In the genomic region with DNA sequence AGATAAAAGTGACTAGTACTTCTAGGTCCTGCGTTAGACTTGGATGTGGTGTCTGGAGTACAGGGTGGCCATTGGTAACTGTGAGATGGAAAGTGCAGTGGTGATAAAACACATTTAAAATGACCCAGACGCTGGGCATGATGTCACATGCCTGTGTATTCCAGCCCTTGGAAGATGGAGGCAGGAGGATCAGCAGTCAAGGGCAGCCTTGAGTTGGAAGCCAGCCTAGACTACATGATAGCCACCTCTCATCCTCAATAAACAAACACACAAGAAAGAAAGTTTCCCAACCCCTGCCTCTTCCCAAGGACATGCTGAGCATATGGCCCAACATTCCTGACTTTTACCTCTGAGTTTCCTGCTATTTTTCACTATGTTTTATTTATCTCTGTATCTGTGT, we compare ENCODE assay signal across 16 mouse cellular contexts.
"Had no signal": no experiment of that assay in that cellular context is flagged by ENCODE, and none has a peak within 500 bp of the region (broad histone marks: within the 10 kb centered on the region; RNA-seq: fewer than 3 reads in every experiment).

No protein-coding gene starts in this region.

- H3K4me1 ChIP-seq: limb, embryonic 12.5 days; lung, embryonic 15.5 days; midbrain, embryonic 15.5 days; neural tube, embryonic 12.5 days had no signal

- DNase-seq: kidney, adult 18-20 months; kidney, postnatal 10 days; kidney, postnatal 4 days; liver, embryonic 13.5 days; liver, postnatal 0 days; lung, postnatal 14 days; thymus, postnatal 4 days had no signal

- H3K4me3 ChIP-seq: layer of hippocampus, adult 2 months; limb, embryonic 12.5 days; liver, embryonic 13.5 days; lung, embryonic 15.5 days; megakaryocyte, embryonic 14.5 days; midbrain, embryonic 15.5 days; neural tube, embryonic 12.5 days had no signal

- H3K36me3 ChIP-seq: limb, embryonic 12.5 days; liver, embryonic 13.5 days; lung, embryonic 15.5 days; midbrain, embryonic 15.5 days; neural tube, embryonic 12.5 days had no signal

- H3K4me2 ChIP-seq: limb, embryonic 12.5 days; liver, embryonic 13.5 days; lung, embryonic 15.5 days; midbrain, embryonic 11.5 days; midbrain, embryonic 15.5 days; neural tube, embryonic 12.5 days had no signal

- H3K9ac ChIP-seq: limb, embryonic 12.5 days; liver, embryonic 13.5 days; liver, postnatal 0 days; lung, embryonic 15.5 days; midbrain, embryonic 15.5 days; neural tube, embryonic 12.5 days had no signal

- ATAC-seq: liver, postnatal 0 days; midbrain, embryonic 15.5 days had no signal

- H3K27ac ChIP-seq: layer of hippocampus, adult 2 months; limb, embryonic 12.5 days; liver, embryonic 13.5 days; lung, embryonic 15.5 days; macrophage; midbrain, embryonic 15.5 days; neural tube, embryonic 12.5 days; stomach, postnatal 0 days had no signal

- H3K9me3 ChIP-seq: limb, embryonic 12.5 days; liver, embryonic 13.5 days; lung, embryonic 15.5 days; megakaryocyte, embryonic 14.5 days; midbrain, embryonic 15.5 days; neural tube, embryonic 12.5 days had no signal

- H3K27me3 ChIP-seq: limb, embryonic 12.5 days; liver, embryonic 13.5 days; lung, embryonic 15.5 days; midbrain, embryonic 15.5 days; neural tube, embryonic 12.5 days had no signal
